Mouse (Mus musculus) NIH3T3 (cell line): ENCODE measurements around the gene Anp32e.
A peak's percentile ranks its signal among the peaks of the same experiment; 100 is the strongest.
"Not testable (repeated sequence)": the region's sequence is repeated elsewhere in the genome, so short reads cannot be mapped to it uniquely, and the experiment has no call there.

Source experiments
- DNase-seq: peaks from one replicate; pipeline ENCODE4 v3.0.0-alpha.2; 2012; ENCODE audit warnings: low read depth

Anp32e gene

GRCm38 (mm10) chr3:95904568-95904967, 24.5 kb upstream of the Anp32e start, which contains the start of gene Car14:
TSS of gene Car14 (minus strand) at chr3:95904691.
- DNase-seq: no peak

- DNase-seq: no peak
Observed at GRCm38 (mm10) chr3:95905146-95905939, 23.7 kb upstream of the Anp32e start.

GRCm38 (mm10) chr3:95905940-95906492, 23.0 kb upstream of the Anp32e start:
- DNase-seq: peak; percentile 82

GRCm38 (mm10) chr3:95906860-95907259, 22.2 kb upstream of the Anp32e start:
- peak; percentile 61 for DNase-seq

GRCm38 (mm10) chr3:95907613-95908012, 21.4 kb upstream of the Anp32e start:
- DNase-seq: peak; percentile 62

- no peak for DNase-seq
Observed at GRCm38 (mm10) chr3:95914706-95915105, 14.3 kb upstream of the Anp32e start.

- no peak for DNase-seq
Observed at GRCm38 (mm10) chr3:95916760-95917159, 12.3 kb upstream of the Anp32e start.

GRCm38 (mm10) chr3:95920532-95920931, 8.5 kb upstream of the Anp32e start:
- not testable (repeated sequence) for DNase-seq

GRCm38 (mm10) chr3:95923429-95923828, 5.6 kb upstream of the Anp32e start:
- not testable (repeated sequence) for DNase-seq

GRCm38 (mm10) chr3:95924185-95924584, 4.9 kb upstream of the Anp32e start:
- no peak for DNase-seq

GRCm38 (mm10) chr3:95925087-95925486, 4.0 kb upstream of the Anp32e start:
- no peak for DNase-seq

GRCm38 (mm10) chr3:95928261-95928657, 787 bp upstream of the Anp32e start:
- no peak for DNase-seq

GRCm38 (mm10) chr3:95929581-95930470, 780 bp downstream of the Anp32e start:
- peak; percentile 66 for DNase-seq

GRCm38 (mm10) chr3:95930471-95930789, 1.4 kb downstream of the Anp32e start:
- DNase-seq: peak; percentile 21

- DNase-seq: no peak
Observed at GRCm38 (mm10) chr3:95931471-95931870, 2.4 kb downstream of the Anp32e start.

- DNase-seq: peak; percentile 15
Observed at GRCm38 (mm10) chr3:95932157-95932556, 3.1 kb downstream of the Anp32e start.

GRCm38 (mm10) chr3:95932566-95932965, 3.5 kb downstream of the Anp32e start:
- DNase-seq: no peak

GRCm38 (mm10) chr3:95933111-95933750, 4.2 kb downstream of the Anp32e start:
- DNase-seq: no peak

GRCm38 (mm10) chr3:95934448-95934847, 5.4 kb downstream of the Anp32e start:
- DNase-seq: no peak

GRCm38 (mm10) chr3:95938217-95938616, 9.2 kb downstream of the Anp32e start:
- DNase-seq: no peak

- peak; percentile 28 for DNase-seq
Observed at GRCm38 (mm10) chr3:95938835-95939234, 9.8 kb downstream of the Anp32e start.

GRCm38 (mm10) chr3:95942749-95943148, 13.7 kb downstream of the Anp32e start:
- DNase-seq: no peak
